Mouse (Mus musculus): ENCODE measurements around the gene Tomm22. TPM values are rescaled to one million over a fixed set of nuclear protein-coding genes. Genes with fewer than 3 reads are reported as not detected.

The Tomm22 gene
- total RNA-seq, 1 experiment from 2014 or later, result 93.2 TPM

DNA sequence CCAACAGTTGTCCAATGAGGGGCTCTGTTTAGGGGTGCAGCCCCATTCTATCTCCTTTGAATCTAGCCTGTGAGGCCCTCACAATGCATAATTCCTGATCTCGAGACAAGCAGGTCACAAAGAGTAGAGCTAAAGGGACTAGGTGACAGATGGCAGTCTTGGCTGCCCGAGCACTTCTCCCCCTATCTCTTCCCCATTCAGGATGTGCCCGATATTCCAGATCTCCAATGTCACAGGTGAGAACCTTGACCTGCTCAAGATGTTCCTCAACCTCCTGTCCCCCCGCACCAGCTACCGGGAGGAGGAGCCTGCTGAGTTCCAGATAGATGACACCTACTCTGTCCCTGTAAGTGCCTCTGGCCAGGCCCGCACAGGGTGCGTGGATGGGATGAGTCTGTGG lies 45.0 kb downstream of the Tomm22 start:
- no peak for ATAC-seq (replicated peaks; ENCODE audit: low read depth, poor library complexity, severe bottlenecking)

DNA sequence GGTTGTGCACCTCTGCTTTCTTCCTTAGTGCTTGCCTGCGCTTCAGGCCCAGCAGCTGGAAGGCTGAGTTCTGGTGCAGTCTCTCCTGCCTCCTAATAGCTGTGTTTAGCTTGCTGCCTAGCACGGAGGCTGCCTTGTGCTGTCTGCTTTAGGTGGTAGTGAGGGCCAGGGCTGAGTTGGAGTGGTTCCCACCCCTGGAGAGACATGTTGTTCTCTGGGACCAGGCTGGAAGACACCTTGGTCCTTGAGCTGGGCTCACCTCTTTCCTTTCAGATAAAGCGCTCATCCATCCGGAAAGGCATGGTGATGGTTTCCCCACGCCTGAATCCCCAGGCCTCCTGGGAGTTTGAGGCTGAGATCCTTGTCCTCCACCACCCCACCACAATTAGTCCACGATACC lies 46.0 kb downstream of the Tomm22 start:
- ATAC-seq (replicated peaks; ENCODE audit: low read depth, poor library complexity, severe bottlenecking), result no peak

- ATAC-seq (replicated peaks; ENCODE audit: low read depth, poor library complexity, severe bottlenecking), result no peak
These were observed 49.6 kb downstream of the Tomm22 start for GRCm38 (mm10) chr15:79720267-79720666.

DNA sequence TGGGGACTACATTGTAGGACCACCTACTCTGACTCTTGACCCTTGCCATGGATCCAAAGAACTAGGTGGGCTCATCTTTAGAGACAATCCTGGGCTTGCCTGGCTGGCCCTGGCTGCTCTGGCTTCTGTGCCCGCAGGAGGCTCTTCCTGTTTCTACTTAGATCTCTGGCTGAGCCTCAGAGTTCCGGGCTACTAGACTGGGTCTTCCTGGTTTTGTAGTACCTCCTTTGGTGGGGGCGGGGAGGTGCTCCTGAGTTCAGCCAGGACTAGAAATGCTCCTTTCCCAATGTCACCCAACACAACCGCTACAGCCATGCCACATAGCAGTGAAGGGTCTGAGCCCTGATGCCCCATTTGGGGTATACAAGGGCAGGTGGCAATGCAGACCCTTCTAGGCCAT lies 50.1 kb downstream of the Tomm22 start:
- ATAC-seq (replicated peaks; ENCODE audit: low read depth, poor library complexity, severe bottlenecking), result no peak

Other genes starting within 250 kb of the Tomm22 start
- 40.3 and 46.5 TPM in 2 replicates for gene Csnk1e, start 215.3 kb upstream of the Tomm22 start, total RNA-seq (2017)
- not detected in 2 replicates for gene Kcnj4, start 165.6 kb upstream of the Tomm22 start, total RNA-seq (2017)
- not detected in 2 replicates for gene Kdelr3, start 154.4 kb upstream of the Tomm22 start, total RNA-seq (2017)
- gene Ddx17, start 124.1 kb upstream of the Tomm22 start, total RNA-seq (2017), result 178 and 236 TPM in 2 replicates
- 1.8 and 2.1 TPM in 2 replicates for gene Dmc1, start 65.8 kb upstream of the Tomm22 start, total RNA-seq (2017)
- gene Fam227a, start 11.9 kb upstream of the Tomm22 start, total RNA-seq (2017), result 2.8 and 2.9 TPM in 2 replicates
- gene Cby1, start 11.7 kb upstream of the Tomm22 start, total RNA-seq (2017), result 46.7 and 51.4 TPM in 2 replicates
- 28.5 and 40.3 TPM in 2 replicates for gene Josd1, start 17.1 kb downstream of the Tomm22 start, total RNA-seq (2017)
- 55.1 and 66.9 TPM in 2 replicates for gene Gtpbp1, start 20.0 kb downstream of the Tomm22 start, total RNA-seq (2017)
- 53.7 and 73.2 TPM in 2 replicates for gene Sun2, start 71.7 kb downstream of the Tomm22 start, total RNA-seq (2017)
- gene Dnal4, start 107.0 kb downstream of the Tomm22 start, total RNA-seq (2017), result 16.0 and 18.0 TPM in 2 replicates
- 0.05 and 0.55 TPM in 2 replicates for gene Nptxr, start 133.9 kb downstream of the Tomm22 start, total RNA-seq (2017)
- not detected in 2 replicates for gene Npcd, start 163.4 kb downstream of the Tomm22 start, total RNA-seq (2017)
- gene Cbx6, start 163.8 kb downstream of the Tomm22 start, total RNA-seq (2017), result 11.0 and 19.6 TPM in 2 replicates
- gene Apobec3, start 220.8 kb downstream of the Tomm22 start, total RNA-seq (2017), result 188 and 214 TPM in 2 replicates

Data from common myeloid progenitor, adult 5-6 weeks (primary cell).